Mouse (Mus musculus) midbrain, embryonic 12.5 days (tissue): Measurements from ENCODE around the gene Fance. TPM values are rescaled to one million over a fixed set of nuclear protein-coding genes. Genes with fewer than 3 reads are reported as not detected.
A peak's percentile ranks its signal among the peaks of the same experiment; 100 is the strongest.

Source experiments
- ATAC-seq: fragments of 200-750 bp; cut with Nextera tagmentation; 2 replicates; pipeline ENCODE4 v1.8.0; 2017; ENCODE audit warnings: low read depth, moderate TSS enrichment, moderate library complexity; ENCODE audit not compliant: low FRiP score
- H3K27ac ChIP-seq: fragments of 300-500 bp; sonication (generic); replicated peaks from 2 replicates; pipeline ENCODE4 v1.5.1; 2016; ENCODE audit warnings: mild to moderate bottlenecking
- H3K27me3 ChIP-seq: fragments of 300-500 bp; sonication (generic); 2 replicates; pipeline ENCODE4 v1.6.1; 2016; ENCODE audit warnings: mild to moderate bottlenecking
- H3K36me3 ChIP-seq: fragments of 300-500 bp; sonication (generic); 2 replicates; pipeline ENCODE4 v1.6.1; 2016
- H3K4me1 ChIP-seq: fragments of 300-500 bp; sonication (generic); 2 replicates; pipeline ENCODE4 v1.6.1; 2016
- H3K4me2 ChIP-seq: fragments of 300-500 bp; sonication (generic); replicated peaks from 2 replicates; pipeline ENCODE4 v1.6.1; 2016; ENCODE audit warnings: mild to moderate bottlenecking, moderate library complexity
- H3K4me3 ChIP-seq: fragments of 300-500 bp; sonication (generic); 2 replicates; pipeline ENCODE4 v1.5.1; 2016; ENCODE audit warnings: mild to moderate bottlenecking
- H3K9ac ChIP-seq: fragments of 300-500 bp; sonication (generic); replicated peaks from 2 replicates; pipeline ENCODE4 v1.6.1; 2016; ENCODE audit warnings: mild to moderate bottlenecking, moderate library complexity
- H3K9me3 ChIP-seq: fragments of 300-500 bp; sonication (generic); 2 replicates; pipeline ENCODE4 v1.6.1; 2016; ENCODE audit warnings: mild to moderate bottlenecking
- WGBS: fragments of 180-500 bp; shearing (Covaris S2); methylation state at CpG from one replicate; pipeline ENCODE4 v1.1.7; 2016; 5-methylcytosine and 5-hydroxymethylcytosine counted together
- polyA plus RNA-seq: library from polyadenylated mRNA; unstranded; fragments of >200 nt; fragmentation: Nextera tagmentation; extraction: Ambion mirVana; gene quantifications from 2 replicates; pipeline ENCODE4 v1.2.1, GENCODE M21; 2016

Fance gene
- polyA plus RNA-seq, 1 experiment from 2014 or later, result 28.5 TPM

DNA sequence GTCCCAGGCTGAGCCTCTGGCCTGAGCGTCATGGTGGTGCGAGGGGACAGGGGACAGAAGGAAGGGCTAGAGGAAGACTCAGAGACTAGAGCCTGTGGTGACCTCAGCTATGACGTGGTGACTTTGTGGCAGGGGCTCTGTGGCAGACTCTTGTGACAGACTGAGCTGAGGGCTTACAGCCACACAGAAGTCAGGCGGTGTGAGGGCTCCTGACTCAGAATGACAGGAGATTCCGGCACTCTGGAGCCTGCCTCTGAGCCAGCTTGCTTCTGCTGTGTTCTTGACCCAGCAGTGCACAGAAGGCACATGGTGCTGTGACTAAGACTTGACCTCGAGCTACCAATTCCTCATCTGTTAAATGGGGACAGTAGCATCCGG is 32.9 kb upstream of the Fance start:
- H3K27me3 ChIP-seq, result no peaks in the 10 kb centered on the region
- no peak overlapping the region for H3K4me3 ChIP-seq
- no peak overlapping the region for H3K4me2 ChIP-seq
- WGBS, result 79% methylated on average over 7 of the region's 7 CpGs
- H3K9me3 ChIP-seq, result no peaks in the 10 kb centered on the region
- no peaks in the 10 kb centered on the region for H3K36me3 ChIP-seq
- H3K9ac ChIP-seq, result no peak overlapping the region
- no peak overlapping the region for H3K27ac ChIP-seq
- ATAC-seq, result no peak
- peaks cover 18% of the 10 kb centered on the region; the same call in 1 of the 2 replicates for H3K4me1 ChIP-seq

DNA sequence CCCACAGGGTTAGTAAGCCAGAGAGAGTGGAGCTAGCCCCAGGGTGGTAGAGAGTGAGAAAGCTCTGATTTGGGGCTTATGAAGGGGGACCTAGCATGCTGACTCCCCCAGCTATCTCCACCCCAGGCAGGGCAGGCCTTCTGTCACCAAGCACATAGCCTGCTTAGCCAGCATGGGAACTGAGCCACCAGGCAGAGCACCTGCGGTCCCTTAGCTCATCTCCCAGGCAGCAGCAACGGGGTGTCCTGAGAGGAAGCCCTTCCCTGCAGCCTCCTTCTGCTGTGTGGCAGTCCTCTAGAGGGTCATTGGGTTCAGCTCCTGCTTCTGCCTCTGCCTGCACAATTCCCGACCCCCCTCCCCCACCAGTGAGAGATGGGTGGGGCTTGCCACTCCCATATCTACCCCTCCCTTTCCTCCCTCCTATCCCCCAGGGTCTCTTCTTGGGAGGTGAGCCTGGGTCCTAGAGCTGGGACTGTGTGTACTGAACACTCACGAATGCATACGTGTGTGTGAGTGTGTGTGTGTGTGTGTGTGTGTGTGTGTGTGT is 32.4 kb upstream of the Fance start:
- WGBS, result 45% methylated on average over 5 of the region's 5 CpGs
- Histone ChIP-seq H3K27ac (0 out of 2 replicates have a peak overlapping the region, but pooled peaks have one; percentile 2), H3K9ac (no peak overlapping the region), H3K4me1 (peaks cover 23% of the 10 kb centered on the region), H3K4me3 (no peak overlapping the region), H3K4me2 (no peak overlapping the region), H3K9me3 (no peaks in the 10 kb centered on the region), H3K36me3 (no peaks in the 10 kb centered on the region), H3K27me3 (no peaks in the 10 kb centered on the region)
- ATAC-seq, result no peak

DNA sequence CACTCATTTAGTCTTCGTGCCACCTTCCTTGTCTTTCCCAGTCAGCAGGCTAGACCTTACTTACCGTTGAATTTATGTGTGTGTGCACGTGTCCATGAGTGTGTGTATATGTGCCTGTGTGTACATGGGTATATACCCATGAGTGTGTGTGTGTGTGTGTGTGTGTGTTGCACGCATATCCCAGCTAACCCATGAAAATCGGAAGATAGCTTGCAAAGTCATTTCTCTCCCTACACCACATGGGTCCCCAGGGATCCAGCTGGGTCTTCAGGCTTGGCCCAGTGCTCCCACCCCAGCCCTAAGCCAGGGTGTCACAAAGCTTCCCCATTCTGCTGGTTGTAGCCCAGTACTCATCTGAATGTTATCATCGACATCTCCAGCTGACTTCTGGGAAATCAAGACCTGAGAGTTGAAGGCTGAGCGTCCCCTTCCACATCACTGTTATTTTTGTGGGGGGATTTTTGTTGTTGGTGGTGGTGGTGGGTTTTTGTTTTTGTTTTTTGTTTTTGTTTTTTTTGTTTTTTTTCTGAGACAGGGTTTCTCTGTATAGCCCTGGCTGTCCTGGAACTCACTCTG is 31.4 kb upstream of the Fance start:
- H3K4me2 ChIP-seq, result no peak overlapping the region
- no peak overlapping the region for H3K9ac ChIP-seq
- H3K27ac ChIP-seq, result no peak overlapping the region
- WGBS, result 95% methylated on average over 7 of the region's 7 CpGs
- H3K27me3 ChIP-seq, result no peaks in the 10 kb centered on the region
- no peaks in the 10 kb centered on the region for H3K36me3 ChIP-seq
- ATAC-seq, result no peak
- H3K4me3 ChIP-seq, result no peak overlapping the region
- peaks cover 29% of the 10 kb centered on the region for H3K4me1 ChIP-seq
- no peaks in the 10 kb centered on the region for H3K9me3 ChIP-seq

DNA sequence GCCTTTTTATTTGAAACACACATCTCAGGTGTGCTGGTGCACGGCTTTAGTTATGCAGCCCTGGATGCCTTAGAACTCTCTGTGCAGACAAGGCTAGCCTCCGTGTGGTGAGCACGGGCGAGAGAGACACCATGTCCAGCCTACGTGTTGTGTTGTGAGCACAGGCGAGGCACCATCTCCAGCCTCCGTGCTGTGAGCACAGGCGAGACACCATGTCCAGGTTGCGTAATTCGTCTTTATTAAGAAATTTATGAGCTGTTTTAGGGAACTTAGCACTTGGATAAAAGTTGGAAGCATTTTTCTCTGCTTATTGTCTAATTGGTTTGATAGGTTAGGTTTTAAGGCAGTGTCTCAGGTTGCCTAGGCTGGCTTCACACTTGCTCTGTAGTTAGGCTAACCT is 30.1 kb upstream of the Fance start:
- WGBS, result 92% methylated on average over 10 of the region's 10 CpGs
- Histone ChIP-seq H3K9ac (no peak overlapping the region), H3K4me2 (no peak overlapping the region), H3K4me1 (peaks cover 36% of the 10 kb centered on the region), H3K27ac (no peak overlapping the region), H3K27me3 (no peaks in the 10 kb centered on the region), H3K9me3 (no peaks in the 10 kb centered on the region), H3K36me3 (no peaks in the 10 kb centered on the region), H3K4me3 (no peak overlapping the region)
- ATAC-seq, result no peak

DNA sequence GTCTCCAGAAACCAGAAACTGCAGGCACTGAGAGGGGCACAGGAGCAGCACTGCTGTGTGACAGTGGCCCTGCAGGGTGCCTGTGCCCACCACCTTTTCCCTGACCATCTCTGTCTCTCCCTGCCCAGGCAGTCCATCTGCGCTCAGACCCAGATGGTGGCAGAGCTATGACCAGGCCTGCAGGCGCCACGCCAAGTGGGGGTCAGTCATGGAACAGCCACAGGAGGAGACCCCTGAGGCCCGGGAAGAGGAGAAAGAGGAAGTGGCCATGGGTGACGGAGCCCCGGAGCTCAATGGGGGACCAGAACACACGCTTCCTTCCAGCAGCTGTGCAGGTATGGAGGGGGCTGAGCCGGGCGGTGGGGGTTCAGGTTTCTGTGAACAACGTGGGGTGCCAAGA is 27.2 kb upstream of the Fance start:
- Histone ChIP-seq H3K27me3 (no peaks in the 10 kb centered on the region), H3K27ac (no peak overlapping the region), H3K4me2 (no peak overlapping the region), H3K4me1 (peaks cover 23% of the 10 kb centered on the region), H3K9me3 (no peaks in the 10 kb centered on the region), H3K4me3 (no peak overlapping the region), H3K9ac (no peak overlapping the region), H3K36me3 (no peaks in the 10 kb centered on the region)
- no peak for ATAC-seq
- 89% methylated on average over 10 of the region's 10 CpGs for WGBS

DNA sequence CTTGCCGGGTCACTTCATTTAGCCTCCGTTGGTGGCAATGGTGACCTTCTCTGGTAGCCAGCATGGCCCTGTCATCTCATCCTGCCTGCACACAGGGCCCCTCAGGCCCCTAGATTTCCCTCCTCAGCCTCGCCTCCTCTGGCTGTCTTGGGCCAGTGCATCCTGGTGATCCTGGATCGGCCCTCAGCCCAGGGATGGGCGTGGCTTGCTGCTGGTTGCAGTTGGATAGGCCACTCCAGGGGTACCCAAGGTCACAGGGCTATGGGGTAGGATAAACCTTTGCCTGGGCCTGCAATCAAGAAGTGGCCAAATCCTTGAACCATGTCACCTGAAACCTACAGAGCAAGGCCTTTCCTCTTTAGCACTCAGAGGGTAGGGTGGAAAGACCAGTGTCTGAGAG is 26.4 kb upstream of the Fance start:
- no peak for ATAC-seq
- H3K4me2 ChIP-seq, result no peak overlapping the region
- no peaks in the 10 kb centered on the region for H3K27me3 ChIP-seq
- H3K9ac ChIP-seq, result no peak overlapping the region
- H3K4me3 ChIP-seq, result no peak overlapping the region
- H3K27ac ChIP-seq, result no peak overlapping the region
- no peaks in the 10 kb centered on the region for H3K9me3 ChIP-seq
- peaks cover 23% of the 10 kb centered on the region for H3K4me1 ChIP-seq
- H3K36me3 ChIP-seq, result no peaks in the 10 kb centered on the region
- WGBS, result 34% methylated on average over 5 of the region's 5 CpGs

DNA sequence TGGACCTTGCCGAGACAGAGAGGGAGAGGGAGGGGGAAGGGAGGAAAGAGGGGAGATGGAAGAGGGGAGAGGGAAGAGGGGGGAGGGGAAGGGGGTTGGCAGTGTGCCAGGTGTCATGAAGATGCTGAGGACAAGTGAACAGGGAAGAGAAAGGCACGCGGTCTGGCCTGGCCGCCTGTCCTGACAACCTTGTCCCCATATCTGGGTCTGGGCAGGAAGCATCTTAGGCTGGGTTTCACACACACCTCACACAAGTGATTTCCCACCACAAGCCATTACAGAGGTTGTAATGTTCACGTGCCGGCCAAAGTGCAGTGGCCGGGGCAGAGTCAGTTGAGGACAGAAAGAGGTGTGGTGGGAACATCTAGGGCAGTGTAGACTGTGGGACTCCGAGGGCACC is 25.7 kb upstream of the Fance start:
- ATAC-seq, result no peak
- H3K27me3 ChIP-seq, result no peaks in the 10 kb centered on the region
- H3K27ac ChIP-seq, result no peak overlapping the region
- H3K4me2 ChIP-seq, result no peak overlapping the region
- H3K9me3 ChIP-seq, result no peaks in the 10 kb centered on the region
- 80% methylated on average over 8 of the region's 8 CpGs for WGBS
- no peak overlapping the region for H3K9ac ChIP-seq
- peaks cover 23% of the 10 kb centered on the region for H3K4me1 ChIP-seq
- no peaks in the 10 kb centered on the region for H3K36me3 ChIP-seq
- no peak overlapping the region for H3K4me3 ChIP-seq

DNA sequence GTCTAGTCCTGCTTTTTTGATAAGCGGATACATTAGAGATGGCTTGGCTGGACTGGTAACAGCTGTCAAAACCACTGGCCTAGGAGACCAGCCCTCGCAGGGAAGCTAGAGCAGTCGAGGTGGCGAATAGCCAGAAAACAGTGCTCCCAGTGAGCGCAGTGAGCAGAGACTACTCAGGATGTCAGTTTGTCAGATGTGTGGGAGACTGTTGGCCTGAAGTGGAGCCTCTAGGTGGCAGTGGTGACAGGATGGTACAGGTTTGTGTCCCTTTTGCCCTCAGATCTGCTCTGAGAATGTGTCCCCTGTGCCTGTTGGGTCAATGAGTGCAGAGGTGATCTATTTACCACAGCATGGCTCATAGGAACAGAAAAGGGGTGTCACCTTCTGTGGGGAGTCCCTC is 25.3 kb upstream of the Fance start:
- no peak overlapping the region for H3K4me3 ChIP-seq
- no peak overlapping the region for H3K4me2 ChIP-seq
- H3K36me3 ChIP-seq, result no peaks in the 10 kb centered on the region
- no peak for ATAC-seq
- H3K9me3 ChIP-seq, result no peaks in the 10 kb centered on the region
- no peak overlapping the region for H3K9ac ChIP-seq
- 74% methylated on average over 5 of the region's 5 CpGs for WGBS
- no peak overlapping the region for H3K27ac ChIP-seq
- no peaks in the 10 kb centered on the region for H3K27me3 ChIP-seq
- H3K4me1 ChIP-seq, result peaks cover 23% of the 10 kb centered on the region

DNA sequence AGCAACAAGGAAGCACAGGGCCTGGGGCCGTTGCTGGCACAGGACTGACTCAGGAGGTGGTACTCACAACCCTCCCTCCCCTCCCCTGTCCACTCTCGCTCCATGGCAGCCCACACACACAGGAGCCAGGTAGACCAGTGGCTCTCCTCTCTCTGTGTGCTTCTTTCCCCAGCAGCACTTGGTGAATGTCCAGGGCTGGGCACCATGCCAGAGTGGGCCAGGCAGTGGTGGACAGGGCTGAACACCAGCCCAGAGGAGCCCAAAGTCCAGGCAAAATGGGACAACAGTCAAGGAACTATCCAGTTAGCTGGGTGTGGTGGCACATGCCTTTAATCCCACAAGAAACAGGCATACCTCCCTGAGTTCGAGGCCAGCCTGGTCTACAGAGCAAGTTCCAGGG is 23.1 kb upstream of the Fance start:
- Histone ChIP-seq H3K27ac (no peak overlapping the region), H3K4me1 (peaks cover 27% of the 10 kb centered on the region), H3K4me2 (no peak overlapping the region), H3K36me3 (no peaks in the 10 kb centered on the region), H3K4me3 (no peak overlapping the region), H3K9ac (no peak overlapping the region), H3K27me3 (no peaks in the 10 kb centered on the region), H3K9me3 (no peaks in the 10 kb centered on the region)
- 79% methylated on average over 3 of the region's 3 CpGs for WGBS
- ATAC-seq, result no peak

DNA sequence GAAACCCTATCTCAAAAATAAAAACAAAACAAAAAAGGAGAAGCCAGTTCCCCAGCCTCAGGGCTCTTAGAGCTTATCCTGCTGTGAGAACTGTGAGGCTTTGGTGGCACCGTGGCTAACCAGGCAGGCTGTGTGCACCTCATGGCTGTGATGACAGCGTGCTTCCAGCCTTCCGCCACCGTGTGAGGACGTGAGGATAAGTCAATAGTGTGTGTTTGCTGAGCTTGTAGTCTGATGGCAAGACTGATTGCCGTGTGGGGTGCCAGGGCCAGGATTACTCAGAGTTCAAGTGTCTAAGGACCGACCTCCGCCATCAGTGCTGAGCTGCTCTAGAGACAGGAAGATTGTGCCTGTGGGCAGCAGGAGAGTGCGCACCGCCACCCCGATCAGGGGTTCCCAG is 22.6 kb upstream of the Fance start:
- Histone ChIP-seq H3K4me1 (peaks cover 25% of the 10 kb centered on the region), H3K4me2 (no peak overlapping the region), H3K27me3 (no peaks in the 10 kb centered on the region), H3K36me3 (no peaks in the 10 kb centered on the region), H3K9me3 (no peaks in the 10 kb centered on the region), H3K27ac (no peak overlapping the region), H3K9ac (no peak overlapping the region), H3K4me3 (no peak overlapping the region)
- no peak for ATAC-seq
- WGBS, result 83% methylated on average over 11 of the region's 11 CpGs

DNA sequence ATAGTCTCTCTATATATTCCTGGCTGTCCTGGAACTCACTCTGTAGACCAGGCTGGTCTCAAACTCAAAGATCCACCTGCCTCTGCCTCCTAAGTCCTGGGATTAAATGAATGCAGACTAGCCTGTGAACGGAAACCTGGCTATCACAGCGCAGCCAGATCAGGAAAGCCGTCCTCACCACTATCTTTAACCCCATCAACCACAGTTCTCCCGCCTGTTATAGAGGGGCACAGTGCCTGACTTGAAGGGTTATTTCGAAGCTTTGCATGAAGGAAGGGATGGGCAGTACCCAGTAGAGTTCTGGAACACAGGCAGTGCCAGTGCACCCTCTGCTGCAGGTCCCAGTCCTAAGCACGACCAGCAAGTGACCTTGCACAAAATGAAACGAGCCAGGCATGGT is 22.0 kb upstream of the Fance start:
- Histone ChIP-seq H3K4me2 (no peak overlapping the region), H3K4me3 (no peak overlapping the region), H3K36me3 (no peaks in the 10 kb centered on the region), H3K27me3 (no peaks in the 10 kb centered on the region), H3K9me3 (no peaks in the 10 kb centered on the region), H3K27ac (no peak overlapping the region), H3K9ac (no peak overlapping the region), H3K4me1 (peaks cover 20% of the 10 kb centered on the region)
- ATAC-seq, result no peak
- WGBS, result 89% methylated on average over 7 of the region's 7 CpGs

DNA sequence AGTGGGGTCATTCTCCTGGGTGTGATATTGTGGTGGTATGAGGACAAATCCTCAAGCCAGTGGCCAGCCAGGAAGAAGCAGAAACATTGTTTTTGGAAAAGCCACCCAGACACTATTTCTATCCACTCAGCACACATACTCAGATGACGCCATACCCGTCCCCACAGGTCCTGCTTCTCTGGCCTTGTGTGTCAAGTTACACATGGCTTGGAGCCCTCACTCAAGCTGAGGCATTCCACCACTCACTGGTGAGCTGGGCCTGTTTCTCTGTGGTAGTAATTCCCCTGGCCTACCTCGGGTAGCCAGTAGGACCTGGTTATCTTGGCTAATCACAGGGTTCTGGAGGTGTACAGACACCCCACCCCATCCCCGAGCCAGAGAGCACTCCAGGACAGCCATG is 19.6 kb upstream of the Fance start:
- Histone ChIP-seq H3K9me3 (no peaks in the 10 kb centered on the region), H3K36me3 (0 out of 2 replicates have a peak, but pooled peaks cover 4% of the 10 kb centered on the region), H3K9ac (no peak overlapping the region), H3K4me3 (no peak overlapping the region), H3K4me2 (no peak overlapping the region), H3K27me3 (no peaks in the 10 kb centered on the region), H3K27ac (no peak overlapping the region), H3K4me1 (peaks cover 10% of the 10 kb centered on the region; the same call in 1 of the 2 replicates)
- no peak for ATAC-seq
- 77% methylated on average over 4 of the region's 4 CpGs for WGBS
